Mouse (Mus musculus): ENCODE measurements around the gene Olfml2b. TPM values are rescaled to one million over a fixed set of nuclear protein-coding genes. Genes with fewer than 3 reads are reported as not detected.
A peak's percentile ranks its signal among the peaks of the same experiment; 100 is the strongest.

Gene Olfml2b
- polyA plus RNA-seq, 1 experiment: 15.0 TPM

GRCm38 (mm10) chr1:170656518-170657227 is 12.3 kb downstream of the Olfml2b start:
- Histone ChIP-seq H3K79me3 (ENCODE audit: low read depth) (no peaks in the 10 kb centered on the region), H3K27me3 (ENCODE audit: control insufficient read depth, insufficient read depth, insufficient read length) (no peaks in the 10 kb centered on the region), H3ac (ENCODE audit: control insufficient read depth, insufficient read length, low read depth) (no peak overlapping the region), H3K36me3 (ENCODE audit: control insufficient read depth, insufficient read depth) (no peaks in the 10 kb centered on the region), H3K79me2 (ENCODE audit: control insufficient read depth, insufficient read depth) (no peaks in the 10 kb centered on the region), H3K4me3 (ENCODE audit: insufficient read depth, poor library complexity, severe bottlenecking) (no peak overlapping the region)
- TF ChIP-seq MYOD1 (IDR thresholded peaks at IDR 0.05; ENCODE audit: control insufficient read depth, insufficient read length, low read depth) (peak; percentile 86), CTCF (IDR thresholded peaks at IDR 0.05; ENCODE audit: control insufficient read depth, insufficient read depth, insufficient read length) (no peak)

GRCm38 (mm10) chr1:170657228-170657521 is 12.8 kb downstream of the Olfml2b start:
- TF ChIP-seq USF1 (IDR thresholded peaks at IDR 0.05; ENCODE audit: low read depth) (no peak), CTCF (IDR thresholded peaks at IDR 0.05; ENCODE audit: control insufficient read depth, insufficient read depth, insufficient read length) (no peak), MYOG (IDR thresholded peaks at IDR 0.05; ENCODE audit: control insufficient read depth, extremely low read depth, insufficient read length) (no peak), FOSL1 (IDR thresholded peaks at IDR 0.05; ENCODE audit: insufficient read depth, low read length, poor library complexity, severe bottlenecking) (no peak), CEBPB (IDR thresholded peaks at IDR 0.05; ENCODE audit: low read depth) (no peak), MAX (IDR thresholded peaks at IDR 0.05) (no peak), MYOD1 (IDR thresholded peaks at IDR 0.05; ENCODE audit: control insufficient read depth, insufficient read length, low read depth) (no peak)
- no peaks in the 10 kb centered on the region for H3K79me3 ChIP-seq (ENCODE audit: low read depth)

GRCm38 (mm10) chr1:170657643-170658314 is 13.4 kb downstream of the Olfml2b start:
- Histone ChIP-seq H3ac (ENCODE audit: control insufficient read depth, insufficient read length, low read depth) (no peak overlapping the region), H3K79me2 (ENCODE audit: control insufficient read depth, insufficient read depth) (no peaks in the 10 kb centered on the region), H3K79me3 (ENCODE audit: low read depth) (no peaks in the 10 kb centered on the region), H3K27me3 (ENCODE audit: control insufficient read depth, insufficient read depth, insufficient read length) (no peaks in the 10 kb centered on the region), H3K4me3 (ENCODE audit: insufficient read depth, poor library complexity, severe bottlenecking) (no peak overlapping the region), H3K36me3 (ENCODE audit: control insufficient read depth, insufficient read depth) (no peaks in the 10 kb centered on the region)
- TF ChIP-seq USF1 (IDR thresholded peaks at IDR 0.05; ENCODE audit: low read depth): no peak
- peak; percentile 25 for TF ChIP-seq MYOD1 (IDR thresholded peaks at IDR 0.05; ENCODE audit: control insufficient read depth, insufficient read length, low read depth)

More at GRCm38 (mm10) chr1:170657228-170657521, 12.8 kb downstream of the Olfml2b start:
- Histone ChIP-seq H3ac (ENCODE audit: control insufficient read depth, insufficient read length, low read depth) (no peak overlapping the region), H3K79me2 (ENCODE audit: control insufficient read depth, insufficient read depth) (no peaks in the 10 kb centered on the region), H3K4me3 (ENCODE audit: insufficient read depth, poor library complexity, severe bottlenecking) (no peak overlapping the region), H3K27me3 (ENCODE audit: control insufficient read depth, insufficient read depth, insufficient read length) (no peaks in the 10 kb centered on the region), H3K36me3 (ENCODE audit: control insufficient read depth, insufficient read depth) (no peaks in the 10 kb centered on the region)

- Histone ChIP-seq H3K79me2 (ENCODE audit: control insufficient read depth, insufficient read depth) (no peaks in the 10 kb centered on the region), H3K4me3 (ENCODE audit: insufficient read depth, poor library complexity, severe bottlenecking) (no peak overlapping the region), H3K27me3 (ENCODE audit: control insufficient read depth, insufficient read depth, insufficient read length) (no peaks in the 10 kb centered on the region), H3K79me3 (ENCODE audit: low read depth) (no peaks in the 10 kb centered on the region), H3ac (ENCODE audit: control insufficient read depth, insufficient read length, low read depth) (no peak overlapping the region), H3K36me3 (ENCODE audit: control insufficient read depth, insufficient read depth) (no peaks in the 10 kb centered on the region)
- TF ChIP-seq MYOG (IDR thresholded peaks at IDR 0.05; ENCODE audit: control insufficient read depth, extremely low read depth, insufficient read length): no peak
Measured at GRCm38 (mm10) chr1:170659260-170659659, 14.9 kb downstream of the Olfml2b start.

- TF ChIP-seq MAX (IDR thresholded peaks at IDR 0.05) (no peak), MYOG (IDR thresholded peaks at IDR 0.05; ENCODE audit: control insufficient read depth, extremely low read depth, insufficient read length) (no peak), CTCF (IDR thresholded peaks at IDR 0.05; ENCODE audit: control insufficient read depth, insufficient read depth, insufficient read length) (no peak), FOSL1 (IDR thresholded peaks at IDR 0.05; ENCODE audit: insufficient read depth, low read length, poor library complexity, severe bottlenecking) (peak; percentile 6)
- H3ac ChIP-seq (ENCODE audit: control insufficient read depth, insufficient read length, low read depth): peak overlapping the region; percentile 19
- H3K36me3 ChIP-seq (ENCODE audit: control insufficient read depth, insufficient read depth): peaks cover 19% of the 10 kb centered on the region
- no peaks in the 10 kb centered on the region for H3K27me3 ChIP-seq (ENCODE audit: control insufficient read depth, insufficient read depth, insufficient read length)
- H3K4me3 ChIP-seq (ENCODE audit: insufficient read depth, poor library complexity, severe bottlenecking): no peak overlapping the region
- H3K79me3 ChIP-seq (ENCODE audit: low read depth): no peaks in the 10 kb centered on the region
- no peaks in the 10 kb centered on the region for H3K79me2 ChIP-seq (ENCODE audit: control insufficient read depth, insufficient read depth)
Measured at GRCm38 (mm10) chr1:170664620-170665185, 20.4 kb downstream of the Olfml2b start.

GRCm38 (mm10) chr1:170665200-170665599 is 20.9 kb downstream of the Olfml2b start:
- Histone ChIP-seq H3K79me2 (ENCODE audit: control insufficient read depth, insufficient read depth) (no peaks in the 10 kb centered on the region), H3ac (ENCODE audit: control insufficient read depth, insufficient read length, low read depth) (no peak overlapping the region), H3K4me3 (ENCODE audit: insufficient read depth, poor library complexity, severe bottlenecking) (no peak overlapping the region), H3K79me3 (ENCODE audit: low read depth) (no peaks in the 10 kb centered on the region), H3K36me3 (ENCODE audit: control insufficient read depth, insufficient read depth) (peaks cover 23% of the 10 kb centered on the region), H3K27me3 (ENCODE audit: control insufficient read depth, insufficient read depth, insufficient read length) (no peaks in the 10 kb centered on the region)
- TF ChIP-seq MYOD1 (IDR thresholded peaks at IDR 0.05; ENCODE audit: control insufficient read depth, insufficient read length, low read depth): peak; percentile 35
- TF ChIP-seq FOSL1 (IDR thresholded peaks at IDR 0.05; ENCODE audit: insufficient read depth, low read length, poor library complexity, severe bottlenecking): no peak
- no peak for TF ChIP-seq USF1 (IDR thresholded peaks at IDR 0.05; ENCODE audit: low read depth)
- TF ChIP-seq MAX (IDR thresholded peaks at IDR 0.05): no peak
- no peak for TF ChIP-seq MYOG (IDR thresholded peaks at IDR 0.05; ENCODE audit: control insufficient read depth, extremely low read depth, insufficient read length)
- peak; percentile 28 for TF ChIP-seq CEBPB (IDR thresholded peaks at IDR 0.05; ENCODE audit: low read depth)
